Mouse (Mus musculus): ENCODE measurements at regions not wholly inside any gene's neighbourhood (a gene's known extent, or its start where the extent isn't known, plus 50 kb on each side); places are given as distances from the start of the nearest gene placed in this dataset.

GRCm38 (mm10) chr5:26206766-26207122, 50.7 kb upstream of the Gm7361 start:
- no peak for TF ChIP-seq CTCF (IDR thresholded peaks at IDR 0.05)
- TF ChIP-seq EP300 (IDR thresholded peaks at IDR 0.05; ENCODE audit: insufficient read depth, low read depth, low read length): no peak
- TF ChIP-seq POLR2A (IDR thresholded peaks at IDR 0.05; ENCODE audit: insufficient read depth, low read depth, low read length): no peak

Data from heart, adult 2 months (tissue).